Mouse (Mus musculus) bone marrow, adult 2 months (tissue): ENCODE data around the gene Vps52.

Source experiments
- CTCF ChIP-seq: fragments of 200-500 bp; IDR thresholded peaks from 2 replicates; pipeline ENCODE4 v1.5.1; 2011; ENCODE audit warnings: low read length, control low read depth; ENCODE audit not compliant: control insufficient read depth, insufficient read depth
- POLR2A ChIP-seq: fragments of 200-500 bp; IDR thresholded peaks from 2 replicates; pipeline ENCODE4 v1.6.1; 2011; ENCODE audit warnings: low read depth, mild to moderate bottlenecking, control low read depth, low read length, borderline replicate concordance; ENCODE audit not compliant: control insufficient read depth

- TF ChIP-seq CTCF (no peak), POLR2A (no peak)
Observed at GRCm38 (mm10) chr17:33911052-33911812, 44.4 kb upstream of the Vps52 start.
